Mouse (Mus musculus) lung, postnatal 0 days (tissue): ENCODE measurements at regions not wholly inside any gene's neighbourhood (a gene's known extent, or its start where the extent isn't known, plus 50 kb on each side); places are given as distances from the start of the nearest gene placed in this dataset.

Experiments used
- CTCF ChIP-seq: IDR thresholded peaks from 2 replicates; pipeline ENCODE4 v1.5.1; 2016; ENCODE audit warnings: antibody characterized with exemption, mild to moderate bottlenecking
- EP300 ChIP-seq: IDR thresholded peaks from 2 replicates; pipeline ENCODE4 v1.6.1; 2016; ENCODE audit warnings: antibody characterized with exemption, mild to moderate bottlenecking, control low read depth

GRCm38 (mm10) chr15:36394914-36395671 lies 612.5 kb downstream of the Zfp706 start:
- TF ChIP-seq CTCF (no peak), EP300 (no peak)
